Mouse (Mus musculus): ENCODE measurements around the gene Acox1. TPM values are rescaled to one million over a fixed set of nuclear protein-coding genes. Genes with fewer than 3 reads are reported as not detected.

Acox1 gene
- total and polyA plus RNA-seq, 3 experiments, result 16.1 to 16.8 TPM; not detected in 1

GRCm38 (mm10) chr11:116148761-116149221 is 50.1 kb downstream of the Acox1 start (continued):
- no peak for TF ChIP-seq SIN3A (IDR thresholded peaks at IDR 0.05; ENCODE audit: low read length)
- no peak for TF ChIP-seq TCF12 (IDR thresholded peaks at IDR 0.05; ENCODE audit: low read depth, low read length)
- no peak for TF ChIP-seq POLR2A (IDR thresholded peaks at IDR 0.05; ENCODE audit: control insufficient read depth in 1 of 2, insufficient read depth in 1 of 2, low read depth in 1 of 2, low read length in 2 of 2, poor library complexity in 1 of 2)
- TF ChIP-seq ETS1 (IDR thresholded peaks at IDR 0.05; ENCODE audit: low read depth, low read length), result no peak

GRCm38 (mm10) chr11:116146294-116146985 is 52.4 kb downstream of the Acox1 start:
- H3K27ac ChIP-seq (ENCODE audit: control insufficient read depth, low read depth, low read length), result no peak overlapping the region
- H3K4me3 ChIP-seq (ENCODE audit: control insufficient read depth in 1 of 2, insufficient read depth in 1 of 2, low read depth in 2 of 2, low read length in 2 of 2), result no peak overlapping the region

GRCm38 (mm10) chr11:116145481-116146293 is 53.2 kb downstream of the Acox1 start:
- Histone ChIP-seq H3K79me2 (ENCODE audit: control insufficient read depth, insufficient read depth, low read length, poor library complexity) (no peaks in the 10 kb centered on the region), H3K4me3 (ENCODE audit: control insufficient read depth in 1 of 2, insufficient read depth in 1 of 2, low read depth in 2 of 2, low read length in 2 of 2) (no peak overlapping the region), H3K36me3 (ENCODE audit: control insufficient read depth in 1 of 2, insufficient read depth in 2 of 2, low read length in 2 of 2) (peaks cover 1 to 12% of the 10 kb centered on the region in 2 experiments; a peak in 3 of 4 replicates), H3K9ac (ENCODE audit: control insufficient read depth, low read depth, low read length, poor library complexity, severe bottlenecking) (no peak overlapping the region), H3K4me1 (ENCODE audit: control insufficient read depth in 1 of 2, insufficient read depth in 2 of 2, low read length in 2 of 2) (peaks cover 6 to 18% of the 10 kb centered on the region in 2 experiments; a peak in 3 of 4 replicates), H3K27me3 (ENCODE audit: control insufficient read depth in 1 of 2, insufficient read depth in 2 of 2, low read length in 2 of 2) (no peaks in the 10 kb centered on the region), H3K27ac (ENCODE audit: control insufficient read depth, low read depth, low read length) (0 out of 2 replicates have a peak overlapping the region, but pooled peaks have one; percentile 2), H3K9me3 (replicated peaks; ENCODE audit: insufficient read depth, low read length) (no peaks in the 10 kb centered on the region)
- TF ChIP-seq MEF2A (IDR thresholded peaks at IDR 0.05; ENCODE audit: extremely low read depth, insufficient replicate concordance, low read depth, low read length, poor library complexity, severe bottlenecking), result no peak
- TF ChIP-seq MXI1 (IDR thresholded peaks at IDR 0.05; ENCODE audit: low read depth, low read length), result no peak
- TF ChIP-seq EP300 (IDR thresholded peaks at IDR 0.05; ENCODE audit: low read depth in 1 of 2, low read length in 2 of 2), result no peak
- TF ChIP-seq ZNF384 (IDR thresholded peaks at IDR 0.05; ENCODE audit: low read depth, low read length), result no peak
- TF ChIP-seq RAD21 (IDR thresholded peaks at IDR 0.05; ENCODE audit: low read depth, low read length), result no peak
- no peak for TF ChIP-seq MAX (IDR thresholded peaks at IDR 0.05; ENCODE audit: low read length)
- TF ChIP-seq NELFE (IDR thresholded peaks at IDR 0.05; ENCODE audit: low read depth, low read length), result no peak
- no peak for TF ChIP-seq E2F4 (IDR thresholded peaks at IDR 0.05; ENCODE audit: borderline replicate concordance, low read depth, low read length)
- TF ChIP-seq SMC3 (IDR thresholded peaks at IDR 0.05; ENCODE audit: low read depth, low read length), result no peak
- no peak for TF ChIP-seq ZC3H11A (IDR thresholded peaks at IDR 0.05; ENCODE audit: low read depth, low read length)
- TF ChIP-seq ZMIZ1 (IDR thresholded peaks at IDR 0.05; ENCODE audit: low read depth, low read length), result no peak
- TF ChIP-seq POLR2AphosphoS5 (IDR thresholded peaks at IDR 0.05; ENCODE audit: borderline replicate concordance, low read depth, low read length), result no peak
- TF ChIP-seq MAZ (IDR thresholded peaks at IDR 0.05; ENCODE audit: low read depth, low read length), result no peak
- no peak for TF ChIP-seq ELF1 (IDR thresholded peaks at IDR 0.05; ENCODE audit: low read depth, low read length)
- no peak for TF ChIP-seq ETS1 (IDR thresholded peaks at IDR 0.05; ENCODE audit: low read depth, low read length)
- no peak for TF ChIP-seq KAT2A (conservative IDR thresholded peaks at IDR 0.05; ENCODE audit: low read depth, low read length)
- no peak for TF ChIP-seq GABPA (IDR thresholded peaks at IDR 0.05; ENCODE audit: low read depth, low read length)
- no peak for DNase-seq (ENCODE audit: low read depth, low spot score)

More at GRCm38 (mm10) chr11:116146294-116146985, 52.4 kb downstream of the Acox1 start:
- Histone ChIP-seq H3K4me1 (ENCODE audit: control insufficient read depth in 1 of 2, insufficient read depth in 2 of 2, low read length in 2 of 2) (peaks cover 6 to 18% of the 10 kb centered on the region in 2 experiments; a peak in 3 of 4 replicates), H3K9me3 (replicated peaks; ENCODE audit: insufficient read depth, low read length) (no peaks in the 10 kb centered on the region), H3K27me3 (ENCODE audit: control insufficient read depth in 1 of 2, insufficient read depth in 2 of 2, low read length in 2 of 2) (no peaks in the 10 kb centered on the region), H3K36me3 (ENCODE audit: control insufficient read depth in 1 of 2, insufficient read depth in 2 of 2, low read length in 2 of 2) (peaks cover 4 to 12% of the 10 kb centered on the region in 2 experiments; a peak in 3 of 4 replicates), H3K79me2 (ENCODE audit: control insufficient read depth, insufficient read depth, low read length, poor library complexity) (no peaks in the 10 kb centered on the region), H3K9ac (ENCODE audit: control insufficient read depth, low read depth, low read length, poor library complexity, severe bottlenecking) (no peak overlapping the region)
- DNase-seq (ENCODE audit: low read depth, low spot score), result no peak
- no peak for TF ChIP-seq ETS1 (IDR thresholded peaks at IDR 0.05; ENCODE audit: low read depth, low read length)
- no peak for TF ChIP-seq ELF1 (IDR thresholded peaks at IDR 0.05; ENCODE audit: low read depth, low read length)
